Mouse (Mus musculus) kidney, postnatal 4 days (tissue): ENCODE data around the gene Chchd6.

Experiments used
- DNase-seq, 2 experiments: peaks; one replicate each; pipeline ENCODE4 v3.0.0; 2021; ENCODE audit warnings: mixed read lengths in 2 of 2

The Chchd6 gene

DNA sequence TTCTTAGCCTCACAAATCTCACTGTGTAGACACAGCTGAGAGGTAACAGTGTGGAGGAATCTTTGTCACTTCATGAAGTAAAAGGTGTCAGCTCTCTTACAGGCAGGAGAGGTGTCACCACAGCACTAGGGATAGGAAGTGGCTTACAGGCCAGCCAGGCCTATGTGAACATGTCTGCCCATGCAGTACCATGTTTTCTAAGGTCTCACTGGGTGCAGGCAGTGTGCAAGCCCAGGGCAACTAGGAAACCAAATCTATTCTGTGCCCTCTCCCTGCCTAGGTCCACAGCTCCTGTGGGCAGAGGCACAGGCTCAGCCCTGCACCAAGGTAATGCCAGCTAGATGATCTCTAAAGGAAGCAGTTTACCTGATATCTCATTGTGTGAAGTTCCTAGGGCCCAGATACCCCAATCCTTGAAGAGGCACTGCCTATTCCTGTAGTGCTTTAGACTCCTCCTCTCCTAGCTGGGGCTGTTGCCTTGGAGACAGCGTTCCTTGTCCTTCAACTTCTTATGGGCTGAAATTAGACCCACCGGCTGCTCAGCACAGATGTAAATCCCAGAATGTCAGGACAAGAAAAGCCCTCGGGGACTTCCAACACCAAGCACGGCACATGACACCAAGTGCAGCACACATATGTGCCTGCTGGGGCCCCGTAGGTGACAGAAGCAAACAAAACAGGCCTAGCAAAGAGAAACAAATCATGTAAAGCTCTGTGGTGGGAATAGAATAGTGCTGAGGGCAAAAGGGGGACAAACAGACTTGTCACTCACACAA is 10.6 kb downstream of the Chchd6 start:
- peak in 1 of 2 experiments; percentile 8 for DNase-seq

DNA sequence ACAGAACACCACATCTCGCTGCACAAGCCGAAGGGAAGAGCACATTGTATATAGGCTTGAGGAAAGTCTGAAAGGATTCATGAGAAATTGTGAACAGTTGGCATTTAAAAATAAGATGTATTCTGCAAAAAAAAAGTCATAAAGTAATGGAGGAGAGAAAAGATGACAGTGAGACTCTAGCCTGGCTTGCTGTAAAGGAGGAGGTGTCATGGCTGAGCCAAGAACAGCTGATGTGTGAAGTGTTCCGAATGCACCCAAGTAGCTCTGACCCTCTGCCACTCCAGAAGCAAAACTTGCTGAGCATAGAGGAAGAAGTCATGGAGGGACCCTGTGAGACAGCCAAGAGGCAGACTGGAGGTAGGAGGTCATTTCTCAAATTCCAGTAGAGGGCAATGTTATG is 12.3 kb downstream of the Chchd6 start:
- DNase-seq, result no peak

DNA sequence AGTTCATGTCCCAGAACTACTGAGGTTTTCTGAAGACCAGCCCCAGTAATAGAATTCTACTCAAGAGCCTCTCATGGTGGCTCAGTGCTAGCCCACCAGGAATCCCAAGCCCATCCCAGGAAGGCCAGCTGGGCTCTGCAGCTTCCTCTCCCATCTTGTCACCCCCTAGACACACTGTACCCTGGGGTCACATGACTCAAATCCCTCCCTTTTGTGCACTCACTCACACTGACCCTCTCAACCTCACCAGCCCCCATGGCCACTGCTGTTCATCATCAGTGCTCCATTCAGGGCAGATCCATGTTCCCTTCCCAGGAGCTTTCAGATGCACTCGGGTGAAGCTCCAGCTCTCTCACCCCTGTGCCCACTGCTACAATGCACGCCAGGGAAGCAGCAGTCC is 20.8 kb downstream of the Chchd6 start:
- DNase-seq, result no peak

- DNase-seq, result no peak
These were observed 21.7 kb downstream of the Chchd6 start for GRCm38 (mm10) chr6:89573768-89574167.

- DNase-seq, result no peak
These were observed 22.4 kb downstream of the Chchd6 start for GRCm38 (mm10) chr6:89572921-89573636.

DNA sequence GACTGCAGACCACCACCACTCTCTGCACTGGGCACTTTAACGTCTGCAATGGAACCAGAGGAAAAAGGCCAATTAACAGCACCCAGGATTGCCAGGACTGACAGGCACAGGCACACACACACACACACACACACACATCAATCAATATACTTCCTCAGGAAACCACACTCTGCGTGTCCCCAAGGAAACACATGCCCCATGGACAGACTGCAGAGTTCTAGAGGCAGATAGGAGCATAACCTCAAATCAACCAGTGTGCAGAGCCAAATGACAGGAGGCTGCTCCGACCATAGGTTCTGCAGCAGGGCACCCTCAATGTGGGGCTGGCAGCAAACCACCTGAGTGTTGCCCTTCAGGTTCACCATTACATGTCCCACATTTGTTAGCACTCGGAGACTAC is 26.1 kb downstream of the Chchd6 start:
- DNase-seq, result no peak

GRCm38 (mm10) chr6:89566740-89567139 is 28.7 kb downstream of the Chchd6 start:
- no peak for DNase-seq

DNA sequence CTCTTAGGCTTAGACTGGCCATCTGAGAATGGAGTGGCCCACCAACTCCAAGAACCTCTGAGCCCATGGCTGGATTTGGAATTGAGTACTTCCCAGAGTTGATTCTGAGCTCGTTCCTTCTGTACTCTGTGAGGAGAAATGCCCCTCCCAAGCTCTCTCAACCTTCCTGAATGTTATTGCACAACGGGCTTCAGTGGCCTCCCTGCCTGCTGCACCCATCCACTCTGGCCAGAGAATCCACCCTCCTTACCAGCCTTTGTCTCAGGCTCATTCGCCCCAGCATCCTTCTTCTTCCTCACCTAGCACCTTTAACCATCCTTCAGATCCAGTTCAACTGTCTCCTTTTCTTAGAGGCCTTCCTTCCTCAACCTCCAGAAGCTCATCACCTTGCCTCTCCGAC is 32.1 kb downstream of the Chchd6 start:
- no peak for DNase-seq

GRCm38 (mm10) chr6:89560826-89561225 is 34.6 kb downstream of the Chchd6 start:
- no peak for DNase-seq

GRCm38 (mm10) chr6:89557654-89558053 is 37.8 kb downstream of the Chchd6 start:
- DNase-seq, result no peak

GRCm38 (mm10) chr6:89556566-89556965 is 38.9 kb downstream of the Chchd6 start:
- DNase-seq, result peak; percentile 14 to 22

DNA sequence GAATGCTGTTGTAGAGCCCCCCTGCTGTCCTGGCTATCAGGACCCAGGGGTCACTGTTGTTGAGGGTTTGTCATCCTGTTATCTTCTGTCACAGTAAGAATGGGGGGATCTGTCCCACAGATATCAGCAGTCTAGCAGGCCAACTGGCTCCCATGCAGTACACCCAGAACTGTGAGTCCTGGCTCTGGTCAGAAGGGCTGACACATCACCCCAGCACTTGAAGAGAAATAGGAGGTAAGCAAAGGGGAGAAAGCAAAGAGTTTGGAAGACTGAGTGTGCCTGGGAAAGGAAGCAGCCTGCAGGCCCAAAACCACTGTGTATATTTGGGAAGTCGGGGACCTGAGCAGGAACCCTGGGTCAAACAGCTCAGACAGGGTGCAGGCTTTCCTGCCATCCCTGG is 39.5 kb downstream of the Chchd6 start:
- no peak for DNase-seq

GRCm38 (mm10) chr6:89554029-89554428 is 41.4 kb downstream of the Chchd6 start:
- DNase-seq, result peak; percentile 31 to 61

DNA sequence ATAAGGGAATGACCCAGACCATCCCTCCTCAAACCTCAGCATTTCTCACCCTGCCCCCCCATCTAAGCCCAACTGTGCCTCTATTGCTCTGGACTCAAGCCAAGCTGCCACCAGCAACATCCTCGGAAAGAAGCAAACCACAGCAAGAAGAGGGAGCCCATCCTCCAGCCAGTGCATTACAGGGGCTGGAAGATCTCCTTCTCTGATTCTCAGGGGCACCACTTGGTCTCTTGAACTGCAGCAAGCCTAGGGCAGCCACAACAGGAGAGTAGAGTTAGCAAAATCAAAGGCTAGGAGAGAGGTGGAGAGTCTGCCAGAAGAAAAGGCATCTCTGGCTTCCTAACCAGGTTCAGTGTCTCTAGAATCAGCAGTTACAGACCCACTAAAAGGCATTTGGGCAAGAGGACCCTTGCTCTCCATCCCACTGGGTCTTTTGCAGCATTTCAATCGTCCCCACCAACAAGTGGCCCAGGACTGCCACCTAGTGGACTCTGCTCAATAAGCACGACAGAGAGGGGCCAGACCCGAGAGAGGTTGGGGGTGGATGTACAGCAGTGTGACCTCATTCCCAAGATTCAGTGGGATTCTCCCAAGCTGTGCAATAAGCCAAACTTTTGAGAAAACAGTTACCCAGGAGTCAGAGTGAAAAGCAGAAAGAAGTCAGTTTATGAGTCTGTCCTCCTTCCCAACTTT is 42.3 kb downstream of the Chchd6 start:
- peak; percentile 90 for DNase-seq

- DNase-seq, result no peak
These were observed 43.0 kb downstream of the Chchd6 start for GRCm38 (mm10) chr6:89552321-89553011.

DNA sequence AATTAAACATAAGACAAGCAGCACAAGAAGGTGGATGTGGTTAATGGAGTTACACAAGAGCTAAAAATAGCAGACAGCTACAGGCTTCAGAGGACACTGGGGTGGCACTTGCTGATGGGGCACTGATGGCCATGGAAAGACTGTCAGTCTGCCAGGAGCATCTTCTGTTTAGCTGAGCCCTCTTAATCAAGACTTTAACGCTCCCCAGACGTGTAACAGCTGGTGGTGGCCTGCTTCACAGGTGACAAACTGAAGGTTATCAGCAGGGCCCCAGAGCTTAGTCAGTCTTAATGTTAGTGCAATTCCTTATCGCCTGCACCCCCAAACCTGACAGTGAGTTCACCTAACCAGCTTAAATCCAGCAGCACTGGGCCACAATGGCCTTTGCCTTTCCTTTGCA is 46.3 kb downstream of the Chchd6 start:
- no peak for DNase-seq

- DNase-seq, result no peak
These were observed 47.5 kb downstream of the Chchd6 start for GRCm38 (mm10) chr6:89547951-89548350.

DNA sequence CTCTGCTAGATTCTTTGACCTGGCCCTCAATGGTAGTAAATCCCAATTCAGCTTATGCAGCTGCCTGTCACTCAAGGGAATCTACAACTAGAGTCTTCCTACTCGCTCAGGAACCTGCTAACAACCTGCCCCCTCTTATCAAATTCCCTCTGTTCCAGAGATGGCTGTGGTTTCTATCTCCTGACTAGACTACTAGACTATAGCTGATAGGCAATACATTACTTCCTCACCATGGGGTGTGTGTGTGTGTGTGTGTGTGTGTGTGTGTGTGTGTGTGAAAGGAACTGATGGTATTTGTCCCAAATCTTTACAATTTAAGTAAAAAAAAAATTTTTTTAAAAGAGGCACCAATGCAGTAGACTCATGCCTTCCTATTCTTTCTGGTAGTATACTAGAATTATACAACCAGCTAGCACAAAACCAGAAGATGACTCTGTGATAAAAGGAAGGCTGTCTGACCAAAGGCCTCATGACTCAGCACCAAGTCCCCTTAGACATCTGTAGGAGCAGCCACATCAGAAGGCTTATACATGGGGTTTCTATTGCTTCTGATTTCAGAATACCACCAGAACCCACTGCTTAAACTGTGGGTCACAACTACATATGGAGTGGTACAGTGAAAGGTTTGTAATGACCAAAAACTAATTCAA is 57.2 kb downstream of the Chchd6 start:
- DNase-seq, result no peak

DNA sequence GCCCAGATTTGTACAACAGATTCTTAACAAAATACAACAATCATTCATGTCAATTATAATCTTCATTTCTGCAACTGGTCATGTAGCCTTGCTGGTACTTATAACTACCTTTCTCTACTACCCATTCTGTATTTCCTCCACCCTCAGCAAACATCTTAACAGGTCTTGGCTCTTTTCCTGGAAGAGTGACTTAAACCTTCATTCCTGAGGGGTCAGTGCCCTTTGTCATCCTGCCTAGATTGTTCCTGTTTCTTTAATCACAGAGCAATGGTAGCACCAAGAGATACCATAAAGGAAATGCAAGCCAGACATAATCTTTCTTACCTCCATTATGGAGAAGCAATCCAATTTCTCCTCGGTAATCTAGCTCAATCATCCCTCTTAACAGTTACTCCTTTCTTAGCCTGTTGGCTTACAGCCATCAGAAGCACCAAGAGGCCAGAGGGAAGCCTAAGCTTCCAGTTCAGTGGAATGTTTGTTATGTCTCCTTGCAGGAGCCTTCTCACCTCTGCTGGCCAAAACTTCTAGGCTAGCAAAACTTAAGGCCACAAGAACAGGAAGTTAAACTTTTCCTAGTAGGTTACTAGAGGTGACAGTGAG is 59.7 kb downstream of the Chchd6 start:
- no peak for DNase-seq

GRCm38 (mm10) chr6:89524766-89525165 is 70.7 kb downstream of the Chchd6 start:
- DNase-seq, result no peak

GRCm38 (mm10) chr6:89510154-89510553 is 85.3 kb downstream of the Chchd6 start:
- DNase-seq, result no peak

GRCm38 (mm10) chr6:89508725-89509124 is 86.7 kb downstream of the Chchd6 start:
- no peak for DNase-seq
